Mouse (Mus musculus) adrenal gland, adult 18-20 months (tissue): ENCODE measurements at regions not wholly inside any gene's neighbourhood (a gene's known extent, or its start where the extent isn't known, plus 50 kb on each side); places are given as distances from the start of the nearest gene placed in this dataset.
A peak's percentile ranks its signal among the peaks of the same experiment; 100 is the strongest.

Source experiments
- DNase-seq, 2 experiments: peaks; one replicate each; pipeline ENCODE4 v3.0.0; 2021 to 2022; ENCODE audit warnings: low spot score in 2 of 2

DNA sequence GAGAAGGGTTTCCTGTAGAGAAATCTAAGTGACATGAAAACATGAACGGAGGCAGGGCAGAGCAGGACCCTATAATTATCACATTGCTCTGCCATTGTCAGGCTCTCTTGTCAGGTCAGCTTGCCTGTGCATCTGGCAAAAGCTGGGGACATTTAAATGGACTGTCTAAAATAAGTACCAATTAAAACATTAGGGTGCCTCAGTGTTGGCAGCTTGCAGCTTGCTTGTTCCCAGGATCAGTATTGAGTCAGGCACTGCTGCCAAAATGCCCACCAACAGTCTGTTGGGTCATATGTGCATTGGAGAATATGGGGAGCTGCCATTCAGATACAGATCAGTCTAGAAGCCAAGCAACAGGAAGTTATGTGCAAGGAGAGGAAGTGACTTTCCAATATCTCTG, 349.5 kb upstream of the B3gat1 start:
- DNase-seq = no peak

DNA sequence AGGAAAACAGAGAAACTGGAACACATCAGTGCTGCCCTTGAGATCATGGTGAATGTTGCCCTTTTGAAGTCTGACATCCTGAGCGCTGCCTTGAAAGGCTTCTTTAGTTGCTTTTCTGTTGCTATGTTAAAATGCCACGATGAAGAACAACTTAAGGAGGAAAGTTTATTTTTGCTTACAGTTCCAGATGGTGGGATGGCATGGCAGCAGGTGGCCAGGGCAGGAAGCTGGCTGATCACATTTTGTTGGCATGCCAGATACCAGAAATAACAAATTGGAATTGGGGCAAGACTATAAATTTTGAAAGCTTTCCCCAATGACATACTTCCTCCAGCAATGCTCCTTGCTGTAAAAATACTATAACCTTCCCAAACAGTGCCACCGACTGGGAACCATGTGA, 334.9 kb upstream of the B3gat1 start:
- no peak for DNase-seq

DNA sequence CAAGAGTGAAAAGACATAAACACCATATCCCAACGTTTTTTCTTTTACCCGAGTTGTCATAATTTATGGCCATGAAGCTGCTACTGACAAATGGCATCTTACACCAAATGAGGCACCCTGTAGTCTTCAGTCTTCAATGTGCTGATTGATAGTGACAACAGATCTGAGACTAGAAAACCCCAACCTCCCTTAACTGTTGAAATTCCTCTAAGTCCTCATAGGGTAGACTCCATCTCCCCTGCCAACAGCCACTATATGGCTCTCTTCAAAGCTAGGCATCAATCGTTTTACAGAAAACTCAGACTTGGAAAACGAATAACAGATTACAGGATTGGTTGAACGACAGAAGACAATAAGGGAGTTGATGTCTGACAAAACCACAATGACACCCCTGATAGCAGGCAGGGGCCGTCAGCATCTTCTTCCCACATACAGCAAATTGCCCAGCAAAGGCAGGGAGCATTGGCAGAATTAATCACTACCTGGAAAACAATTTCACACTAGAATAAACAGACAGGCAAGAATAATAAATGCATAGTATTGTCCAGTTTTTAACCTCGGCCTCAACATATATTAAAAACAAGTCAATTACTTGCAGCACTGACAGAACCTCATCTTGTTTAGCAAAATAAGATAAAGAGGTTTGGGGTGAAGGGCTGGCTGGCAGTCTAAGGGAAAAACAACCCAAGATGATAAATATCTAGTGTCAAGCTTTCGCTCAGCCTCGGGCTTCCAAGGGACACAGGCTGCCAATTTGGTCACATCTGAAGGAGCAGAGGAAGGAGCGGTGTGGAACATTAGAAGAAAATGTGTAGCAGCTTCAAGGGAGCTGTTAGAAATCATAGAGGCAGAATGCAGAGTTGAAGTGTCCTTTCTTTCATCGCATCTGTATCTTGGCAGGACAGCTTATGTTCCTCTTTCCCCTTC, 310.4 kb upstream of the B3gat1 start:
- DNase-seq = no peak

DNA sequence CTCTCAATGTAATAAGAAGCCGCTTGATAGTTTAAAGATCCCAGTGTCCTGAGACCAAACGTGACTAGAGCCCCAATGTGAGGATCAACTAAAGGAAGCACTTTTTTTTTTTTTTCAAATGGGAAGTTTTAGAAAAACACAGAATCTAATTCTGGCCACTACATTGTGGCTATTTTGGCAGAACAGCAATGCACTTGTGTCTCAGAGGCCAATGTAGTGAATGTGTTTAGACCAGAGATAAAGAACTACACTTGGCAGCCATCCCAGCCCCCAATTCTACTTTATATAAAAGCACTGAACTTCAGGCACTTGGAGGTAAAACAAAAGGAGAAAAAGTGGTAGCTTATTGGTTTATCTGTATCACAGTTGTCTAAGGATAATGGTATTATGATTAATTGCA, 298.0 kb upstream of the B3gat1 start:
- no peak for DNase-seq

DNA sequence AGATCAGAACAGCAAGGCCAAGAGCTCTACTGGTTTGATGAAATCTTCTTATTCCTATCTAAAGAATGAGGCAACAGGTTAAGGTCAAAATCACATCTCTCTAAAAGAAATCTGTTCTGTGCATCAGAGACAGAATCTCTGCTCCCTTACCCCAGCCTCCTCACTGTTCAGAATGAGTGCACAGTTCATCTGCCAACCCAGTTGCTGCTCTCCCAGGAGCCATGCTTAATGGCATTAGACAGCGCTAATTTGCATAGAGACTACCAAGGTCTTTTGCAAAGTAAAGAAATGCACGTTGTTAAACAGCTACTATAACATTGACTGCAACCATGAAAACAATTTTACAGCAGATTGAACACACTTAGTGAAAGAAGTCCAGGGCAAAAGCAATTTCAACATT, 296.3 kb upstream of the B3gat1 start:
- no peak for DNase-seq

DNA sequence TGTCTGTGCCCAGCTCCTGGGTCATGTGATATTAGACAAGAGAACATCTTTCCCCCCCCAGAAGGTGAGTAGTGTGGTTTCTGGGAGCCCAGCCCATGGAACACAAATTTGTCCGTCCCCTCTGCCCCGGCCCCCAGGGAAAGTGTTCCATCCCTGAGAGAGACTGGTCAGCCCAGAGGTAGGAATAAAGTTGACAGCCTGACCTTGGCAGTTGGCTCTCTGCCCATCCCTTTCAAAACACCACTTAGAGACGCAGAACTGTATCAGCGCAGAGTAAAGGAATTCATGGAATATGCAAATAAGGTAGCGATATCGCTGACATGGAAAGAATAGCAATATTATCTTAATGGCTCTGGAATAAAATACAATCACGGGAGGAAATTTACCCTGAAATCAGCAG, 279.6 kb upstream of the B3gat1 start:
- DNase-seq = peak in 1 of 2 experiments; percentile 6

DNA sequence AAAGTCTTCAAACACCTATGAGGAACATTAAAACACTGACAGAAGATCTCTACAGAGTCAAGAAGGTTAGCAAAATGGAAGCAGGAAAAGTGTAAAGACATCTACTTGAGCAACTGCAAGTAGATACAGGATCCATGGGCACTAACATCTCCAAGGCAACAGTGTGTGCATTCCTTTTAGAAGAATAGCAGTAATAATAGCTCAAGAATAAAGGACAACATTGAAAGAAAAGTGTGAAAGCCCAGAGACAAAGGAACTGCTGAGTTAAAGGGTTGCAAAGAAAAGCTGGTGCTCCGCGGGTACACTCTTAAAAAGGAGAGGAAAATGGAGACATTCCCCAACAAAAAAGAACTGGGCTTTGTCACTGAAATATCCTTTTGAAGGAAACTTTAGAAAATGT, 272.4 kb upstream of the B3gat1 start:
- no peak for DNase-seq

DNA sequence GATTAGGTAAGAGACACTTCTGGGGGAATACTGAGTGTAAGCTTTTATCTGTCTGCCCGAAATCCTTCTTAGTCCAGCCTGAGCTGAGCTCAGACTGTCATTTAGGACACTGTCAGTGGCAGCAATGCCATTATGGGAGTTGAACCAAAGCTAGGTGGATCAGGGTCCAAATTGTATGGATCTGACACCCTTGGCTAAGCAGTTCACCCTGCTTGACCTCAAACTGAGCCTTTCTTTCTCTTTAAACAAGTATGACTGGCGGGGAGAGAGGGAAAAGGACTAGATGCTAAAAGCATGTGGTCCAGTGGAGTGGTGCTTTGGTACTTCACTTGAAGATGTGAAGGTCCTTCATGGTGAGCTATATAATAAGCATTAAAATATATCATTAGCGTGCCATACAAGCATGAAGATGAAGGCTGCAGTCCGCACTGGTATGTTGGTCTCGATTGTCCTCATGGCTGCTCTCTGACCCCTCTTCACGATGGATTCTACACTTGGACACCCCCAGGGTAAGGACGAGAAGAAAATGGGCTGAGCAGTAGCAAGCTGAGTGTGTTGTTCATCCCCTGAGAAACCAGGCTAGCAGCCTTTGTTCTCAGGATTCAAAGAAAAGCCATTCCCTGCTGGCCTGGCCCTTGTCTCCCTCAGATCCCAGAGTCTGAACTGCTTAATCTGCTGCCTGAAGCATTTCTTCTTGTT, 262.7 kb upstream of the B3gat1 start:
- DNase-seq = no peak

DNA sequence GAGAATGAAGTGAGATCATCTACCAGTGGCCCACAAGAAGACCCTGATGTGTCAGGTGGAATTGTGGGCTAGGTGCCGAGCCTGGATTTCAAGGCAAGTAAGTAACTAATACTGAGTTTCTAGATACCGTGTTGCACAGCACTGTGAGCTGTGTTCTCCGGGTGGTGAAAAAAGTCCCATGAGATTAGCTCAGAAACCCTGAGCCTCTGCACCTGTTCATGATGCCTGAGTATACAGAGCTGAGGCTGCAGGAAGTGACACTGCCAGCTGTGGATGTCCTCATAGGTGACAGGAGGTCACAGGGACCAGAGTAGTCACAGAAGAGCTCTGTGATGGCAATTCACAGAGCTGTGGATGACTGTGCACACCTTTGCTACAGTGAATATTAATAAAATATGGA, 257.2 kb upstream of the B3gat1 start:
- DNase-seq = no peak

DNA sequence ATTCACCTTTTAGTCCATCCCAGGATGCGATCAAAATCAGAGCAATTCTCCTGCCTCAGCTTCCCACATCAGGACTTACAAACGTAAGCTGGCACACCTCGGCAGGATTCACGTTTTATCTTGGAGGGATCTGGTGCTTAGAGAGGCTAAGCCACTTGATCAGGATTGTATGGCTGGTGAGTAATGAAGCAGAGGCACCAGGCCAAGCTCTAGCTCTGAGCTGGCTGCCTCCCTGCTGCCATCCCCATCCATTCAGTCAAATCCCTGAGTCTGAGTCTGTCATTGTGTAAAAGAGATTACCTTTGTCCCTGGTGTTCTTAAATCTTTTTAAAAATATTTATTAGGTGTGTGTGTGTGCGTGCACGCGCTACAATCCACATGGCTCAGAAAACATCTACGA, 252.6 kb upstream of the B3gat1 start:
- no peak for DNase-seq

DNA sequence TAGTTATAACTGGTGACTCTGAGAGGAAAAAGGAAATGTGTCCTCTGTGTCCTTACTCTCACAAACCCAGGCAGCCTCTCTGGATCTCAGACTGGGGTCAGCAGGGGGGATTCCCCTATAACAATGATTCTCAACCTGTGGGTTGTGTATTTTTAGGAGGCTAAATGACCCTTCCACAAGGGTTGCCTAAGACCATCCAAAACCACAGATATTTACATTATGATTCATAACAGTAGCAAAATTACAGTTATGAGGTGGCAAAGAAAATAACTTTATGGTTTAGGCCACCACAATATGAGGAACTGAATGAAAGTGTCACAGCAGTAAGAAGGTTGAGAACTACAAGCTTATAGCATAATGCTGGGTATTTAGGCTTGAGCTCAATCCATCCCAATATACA, 251.6 kb upstream of the B3gat1 start:
- no peak for DNase-seq

DNA sequence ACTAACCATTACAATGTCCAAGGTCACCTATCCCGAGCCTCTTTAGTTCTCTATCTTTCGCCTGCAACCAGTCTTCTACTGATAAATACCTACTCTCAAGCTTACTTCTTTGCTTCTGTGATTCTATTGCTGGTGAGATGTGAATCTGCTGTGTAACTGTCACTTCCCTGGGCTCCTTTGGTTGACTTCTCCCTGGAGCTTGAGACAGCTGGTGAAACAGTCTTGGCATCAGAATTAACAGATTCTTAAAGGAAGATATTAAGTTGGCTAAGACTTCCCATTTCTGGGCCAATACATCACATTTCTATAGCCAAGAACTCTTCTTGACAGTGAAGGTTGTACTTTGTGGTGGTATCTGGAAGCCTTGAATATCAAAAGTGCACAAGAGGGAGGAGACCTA, 239.8 kb upstream of the B3gat1 start:
- DNase-seq = no peak

DNA sequence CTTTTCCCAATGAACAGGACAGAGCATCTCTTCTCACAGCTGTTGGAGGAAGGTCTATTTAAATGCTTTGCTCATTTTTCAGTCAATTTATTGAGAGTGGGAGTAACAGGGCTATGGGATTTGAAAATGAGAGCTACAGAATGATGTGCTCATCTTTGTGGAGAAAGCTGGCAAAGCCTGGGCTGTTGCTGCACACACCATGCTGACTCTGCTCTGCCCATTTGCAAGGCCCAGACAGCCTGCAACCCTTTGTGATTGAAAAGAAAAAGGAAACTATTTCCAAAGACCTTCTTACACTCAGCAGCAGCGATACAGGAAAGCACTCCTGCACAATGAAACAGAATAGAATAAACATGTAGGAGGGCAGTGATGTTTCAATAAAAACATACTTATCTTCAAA, 231.5 kb upstream of the B3gat1 start:
- DNase-seq = no peak

DNA sequence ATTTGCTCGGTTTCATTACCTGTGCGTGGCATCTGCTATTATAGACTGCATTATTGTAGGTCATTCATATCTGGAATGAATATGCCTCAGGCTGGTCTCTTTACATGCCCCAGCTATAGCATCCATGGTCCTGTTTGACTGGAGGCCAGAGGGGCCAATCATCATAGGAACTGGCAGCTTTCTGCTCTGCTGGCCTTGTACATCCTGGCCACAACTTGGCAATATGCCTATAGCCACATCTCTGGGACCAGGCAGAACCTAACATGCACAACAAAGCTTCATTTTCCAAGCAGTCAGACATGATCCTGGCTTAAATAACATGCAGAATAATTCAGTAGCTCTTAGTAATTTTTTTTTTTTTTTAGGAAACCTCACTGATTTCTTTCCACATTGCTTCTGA, 227.6 kb upstream of the B3gat1 start:
- DNase-seq = no peak

DNA sequence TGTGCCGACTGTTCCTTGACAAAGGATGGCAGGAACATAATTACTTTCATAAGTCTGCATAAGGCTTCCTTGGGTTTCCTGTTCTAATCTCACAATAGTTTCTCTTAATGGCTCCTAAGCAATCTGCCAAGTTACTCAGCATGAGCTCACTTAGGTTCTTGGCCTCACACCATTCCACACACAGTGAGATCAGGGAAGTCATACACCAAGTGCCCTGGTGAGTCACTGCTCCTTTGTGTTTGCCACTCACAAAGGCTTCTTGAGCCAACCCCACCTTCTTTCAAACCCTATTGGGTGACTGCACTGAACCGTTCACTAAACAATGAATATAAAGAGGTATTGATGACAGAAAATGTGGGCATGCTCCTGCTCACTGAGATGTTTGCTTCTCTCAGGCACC, 214.9 kb upstream of the B3gat1 start:
- DNase-seq = no peak

DNA sequence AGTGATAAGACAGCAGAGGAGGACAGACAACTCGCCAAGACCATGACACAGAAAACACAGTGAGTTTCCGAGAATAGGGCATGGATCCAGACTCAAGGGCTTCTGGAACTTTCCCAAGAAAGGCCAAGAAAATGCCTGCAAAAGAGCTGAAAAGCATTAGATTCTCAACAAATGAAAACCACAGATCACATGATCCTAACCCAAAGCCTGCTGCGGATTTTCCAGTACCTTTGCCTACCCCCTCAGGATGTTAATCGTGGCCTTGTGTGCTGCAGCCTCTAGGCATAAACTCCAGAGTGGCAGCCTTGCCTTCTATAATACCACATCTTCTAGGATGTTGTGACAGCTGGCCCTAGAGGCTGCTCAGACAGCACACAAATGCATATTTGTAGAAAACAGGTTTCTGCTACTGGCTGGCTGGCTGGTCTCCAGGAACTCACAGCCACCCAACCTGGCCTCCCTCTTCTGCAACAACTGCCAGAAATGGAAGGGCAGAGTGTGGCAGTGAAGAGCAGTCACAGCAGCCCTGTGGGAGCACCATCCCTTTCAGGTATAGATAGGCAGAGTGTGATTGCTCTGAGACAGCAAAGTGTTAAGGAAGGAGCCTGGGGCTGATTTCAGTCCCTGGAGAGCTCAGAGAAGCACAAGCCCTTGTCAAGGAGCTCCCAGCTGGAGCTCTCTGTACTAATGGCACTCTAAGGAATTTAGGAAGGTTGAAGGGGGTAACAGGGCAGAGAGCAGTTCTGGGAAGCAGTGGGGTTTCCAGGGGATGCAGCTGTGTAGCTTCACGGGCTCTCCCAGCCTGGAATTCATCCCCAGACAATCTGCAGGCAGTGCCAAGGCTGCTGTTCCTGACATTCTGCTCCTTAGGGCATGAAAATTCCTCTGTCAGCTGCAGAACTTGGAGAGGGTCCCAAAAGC, 213.7 kb upstream of the B3gat1 start:
- DNase-seq = no peak

DNA sequence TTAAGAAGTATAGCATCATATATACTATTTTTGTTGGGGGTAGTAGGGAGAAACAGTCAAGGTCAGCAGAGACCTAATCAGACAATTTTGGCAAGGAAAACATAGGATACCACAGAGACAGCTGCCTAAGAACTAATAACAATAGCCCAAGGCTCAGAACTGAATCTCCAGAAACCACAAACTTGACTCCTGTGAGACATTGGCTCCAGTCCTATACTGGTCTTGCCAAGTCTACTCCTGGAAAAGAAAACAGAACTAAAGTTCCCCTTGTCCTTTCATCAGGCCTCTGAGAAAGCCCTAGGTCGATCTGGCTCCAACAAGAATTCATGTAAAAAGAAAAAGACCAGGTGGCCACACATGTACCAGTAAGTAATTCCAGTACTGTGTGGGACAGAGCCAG, 209.4 kb upstream of the B3gat1 start:
- no peak for DNase-seq

DNA sequence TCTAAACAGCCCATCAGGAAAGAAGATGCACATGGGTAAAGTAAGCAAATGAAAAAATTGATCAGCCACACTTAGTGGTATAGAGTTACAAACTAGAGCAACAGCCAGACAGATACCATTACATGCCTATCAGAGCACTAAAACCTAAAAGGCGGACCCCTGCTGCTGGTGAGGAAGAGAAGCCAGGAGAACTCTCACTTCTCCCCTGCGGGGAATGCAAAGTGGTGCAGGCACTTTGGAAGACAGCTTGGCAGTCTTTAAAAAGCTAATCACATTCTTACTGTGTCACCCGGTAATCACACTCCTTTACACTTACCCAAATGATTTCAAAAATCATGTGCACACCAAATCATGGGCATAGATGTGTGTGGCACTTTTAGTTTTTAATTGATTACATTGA, 204.8 kb upstream of the B3gat1 start:
- no peak for DNase-seq

DNA sequence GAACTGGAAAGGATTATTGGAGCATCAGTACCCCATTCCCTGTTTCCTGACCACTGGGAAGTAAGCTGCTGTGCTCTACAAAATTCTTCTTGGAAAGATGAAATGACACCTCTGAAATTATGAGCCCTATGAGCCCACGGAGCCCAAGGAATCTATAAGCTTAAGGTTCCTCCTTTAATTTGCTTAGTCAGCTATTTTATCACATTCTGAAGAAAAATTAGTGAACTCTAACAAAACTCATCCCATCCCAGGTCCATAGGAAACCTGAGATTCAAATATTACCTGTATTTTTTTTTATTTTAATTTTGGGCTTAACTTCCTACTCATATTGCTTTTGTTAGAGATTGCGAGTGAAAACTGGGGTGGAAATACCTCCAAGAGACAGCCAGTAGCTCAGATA, 194.5 kb upstream of the B3gat1 start:
- no peak for DNase-seq

DNA sequence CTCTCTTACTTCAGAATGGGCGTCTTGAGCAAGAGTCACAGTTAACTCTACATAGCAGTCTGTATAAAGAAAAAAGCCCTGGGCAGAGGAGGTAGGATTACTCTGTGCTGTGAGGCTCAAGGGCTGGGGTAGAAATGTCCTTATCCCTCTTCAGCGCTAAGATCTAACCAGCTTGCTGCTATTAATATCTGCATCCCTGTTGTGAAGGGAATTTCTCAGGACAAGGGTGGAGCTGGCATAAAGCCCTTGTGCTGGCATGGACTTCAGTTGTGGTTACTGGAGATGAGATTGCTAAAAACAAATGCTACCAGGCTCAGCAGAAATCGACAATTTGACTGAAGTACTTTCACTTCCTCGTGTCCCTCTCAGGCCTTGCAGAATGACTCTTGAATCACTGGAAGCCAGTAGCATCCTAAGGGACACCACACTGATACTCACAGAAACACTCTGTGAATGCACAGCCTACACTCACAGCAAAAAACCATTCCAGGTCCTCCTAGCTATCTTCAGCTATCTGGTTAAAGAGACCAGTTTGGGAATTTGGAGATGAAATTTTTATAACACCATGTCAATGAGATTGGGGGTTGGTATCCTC, 185.1 kb upstream of the B3gat1 start:
- no peak for DNase-seq

DNA sequence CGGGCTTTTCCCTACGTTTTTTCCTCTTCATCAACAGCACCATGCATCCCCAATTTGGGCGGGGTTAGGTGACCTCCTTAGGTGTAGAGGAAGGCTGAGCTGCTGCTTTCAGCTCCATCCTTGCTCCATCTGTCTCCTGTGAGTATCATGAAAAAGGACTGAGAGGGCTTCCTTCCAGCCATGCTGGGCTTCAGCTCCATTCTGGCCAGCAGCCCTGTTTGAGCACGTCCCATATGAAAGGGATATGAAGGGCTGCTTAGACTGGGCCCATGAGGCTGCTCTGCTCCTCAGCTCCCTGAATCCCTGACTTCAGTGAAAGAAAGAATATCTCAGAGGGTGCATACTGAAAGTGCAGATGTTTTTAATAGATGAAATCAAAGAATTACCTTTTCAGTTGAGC, 184.4 kb upstream of the B3gat1 start:
- no peak for DNase-seq
